Mouse (Mus musculus): ENCODE data around the gene Cpsf4l. TPM values are rescaled to one million over a fixed set of nuclear protein-coding genes. Genes with fewer than 3 reads are reported as not detected.

Gene Cpsf4l
- 0.47 and 1.1 TPM in 2 replicates for polyA plus RNA-seq (2016; fragmentation: Nextera tagmentation; extraction: Ambion mirVana)

- peaks cover 48% of the 10 kb centered on the region for H3K4me1 ChIP-seq (replicated peaks)
- no peaks in the 10 kb centered on the region for H3K9me3 ChIP-seq
- peak within 1 kb of the TSS; percentile 30 for H3K4me3 ChIP-seq
- H3K27me3 ChIP-seq (ENCODE audit: insufficient read depth, poor library complexity, severe bottlenecking), result peaks cover 50% of the 10 kb centered on the region
- no peak for DNase-seq (ENCODE audit: low spot score)
- H3K27ac ChIP-seq, result peak within 1 kb of the TSS; percentile 91
- WGBS, result 3% methylated on average over 11 of the region's 11 CpGs
- H3K36me3 ChIP-seq, result peaks cover 13% of the 10 kb centered on the region
Observed at GRCm38 (mm10) chr11:113709731-113710256, at the start of gene Cpsf4l. Gene Cpsf4l (minus strand): TSS chr11:113710017.

- H3K27me3 ChIP-seq (ENCODE audit: insufficient read depth, poor library complexity, severe bottlenecking), result peaks cover 10% of the 10 kb centered on the region; the same call in 1 of the 2 replicates
- H3K4me3 ChIP-seq, result no peak overlapping the region
- DNase-seq (ENCODE audit: low spot score), result no peak
- peaks cover 35% of the 10 kb centered on the region for H3K4me1 ChIP-seq (replicated peaks)
- no peaks in the 10 kb centered on the region for H3K36me3 ChIP-seq
- WGBS, result 93% methylated on average over 5 of the region's 5 CpGs
- no peaks in the 10 kb centered on the region for H3K9me3 ChIP-seq
- H3K27ac ChIP-seq, result no peak overlapping the region
Observed at GRCm38 (mm10) chr11:113758851-113759250, 49.0 kb upstream of the Cpsf4l start.

- peaks cover 12% of the 10 kb centered on the region; the same call in 1 of the 2 replicates for H3K27me3 ChIP-seq (ENCODE audit: insufficient read depth, poor library complexity, severe bottlenecking)
- no peak for DNase-seq (ENCODE audit: low spot score)
- peaks cover 33% of the 10 kb centered on the region for H3K4me1 ChIP-seq (replicated peaks)
- H3K27ac ChIP-seq, result no peak overlapping the region
- no peaks in the 10 kb centered on the region for H3K9me3 ChIP-seq
- no peak overlapping the region for H3K4me3 ChIP-seq
- H3K36me3 ChIP-seq, result no peaks in the 10 kb centered on the region
- WGBS, result 95% methylated on average over 12 of the region's 12 CpGs
Observed at GRCm38 (mm10) chr11:113756578-113756977, 46.8 kb upstream of the Cpsf4l start.

GRCm38 (mm10) chr11:113755878-113756277 is 46.1 kb upstream of the Cpsf4l start:
- no peak overlapping the region for H3K4me3 ChIP-seq
- DNase-seq (ENCODE audit: low spot score), result no peak
- WGBS, result 90% methylated on average over 14 of the region's 14 CpGs
- H3K36me3 ChIP-seq, result no peaks in the 10 kb centered on the region
- H3K27me3 ChIP-seq (ENCODE audit: insufficient read depth, poor library complexity, severe bottlenecking), result peaks cover 12% of the 10 kb centered on the region; the same call in 1 of the 2 replicates
- no peak overlapping the region for H3K27ac ChIP-seq
- H3K9me3 ChIP-seq, result no peaks in the 10 kb centered on the region
- H3K4me1 ChIP-seq (replicated peaks), result peaks cover 37% of the 10 kb centered on the region

GRCm38 (mm10) chr11:113754845-113755244 is 45.0 kb upstream of the Cpsf4l start:
- peaks cover 43% of the 10 kb centered on the region for H3K4me1 ChIP-seq (replicated peaks)
- H3K27ac ChIP-seq, result 0 out of 2 replicates have a peak overlapping the region, but pooled peaks have one; percentile 30
- no peak overlapping the region for H3K4me3 ChIP-seq
- no peak for DNase-seq (ENCODE audit: low spot score)
- no peaks in the 10 kb centered on the region for H3K9me3 ChIP-seq
- H3K36me3 ChIP-seq, result no peaks in the 10 kb centered on the region
- H3K27me3 ChIP-seq (ENCODE audit: insufficient read depth, poor library complexity, severe bottlenecking), result peaks cover 12% of the 10 kb centered on the region; the same call in 1 of the 2 replicates
- 33% methylated on average over 9 of the region's 9 CpGs for WGBS

GRCm38 (mm10) chr11:113752685-113753430 is 43.0 kb upstream of the Cpsf4l start:
- Histone ChIP-seq H3K9me3 (no peaks in the 10 kb centered on the region), H3K4me3 (peak overlapping the region; percentile 96), H3K27me3 (ENCODE audit: insufficient read depth, poor library complexity, severe bottlenecking) (peaks cover 12% of the 10 kb centered on the region; the same call in 1 of the 2 replicates), H3K27ac (peak overlapping the region; percentile 99; the same call in 1 of the 2 replicates), H3K36me3 (peaks cover 14% of the 10 kb centered on the region), H3K4me1 (replicated peaks) (peaks cover 63% of the 10 kb centered on the region)
- DNase-seq (ENCODE audit: low spot score), result no peak
- WGBS, result 94% methylated on average over 10 of the region's 10 CpGs

- H3K4me3 ChIP-seq, result peak overlapping the region; percentile 96
- DNase-seq (ENCODE audit: low spot score), result no peak
- H3K27me3 ChIP-seq (ENCODE audit: insufficient read depth, poor library complexity, severe bottlenecking), result peaks cover 12% of the 10 kb centered on the region; the same call in 1 of the 2 replicates
- H3K27ac ChIP-seq, result peak overlapping the region; percentile 99
- H3K9me3 ChIP-seq, result no peaks in the 10 kb centered on the region
- H3K36me3 ChIP-seq, result peaks cover 21% of the 10 kb centered on the region
- H3K4me1 ChIP-seq (replicated peaks), result peaks cover 69% of the 10 kb centered on the region
- 32% methylated on average over 15 of the region's 15 CpGs for WGBS
Observed at GRCm38 (mm10) chr11:113752158-113752661, 42.4 kb upstream of the Cpsf4l start.

GRCm38 (mm10) chr11:113751484-113752084 is 41.8 kb upstream of the Cpsf4l start, which contains the start of gene Cdc42ep4:
Gene Cdc42ep4 (minus strand): TSS chr11:113751881.
- Histone ChIP-seq H3K27me3 (ENCODE audit: insufficient read depth, poor library complexity, severe bottlenecking) (peaks cover 12% of the 10 kb centered on the region; the same call in 1 of the 2 replicates), H3K4me3 (peak within 1 kb of the TSS; percentile 96), H3K4me1 (replicated peaks) (peaks cover 73% of the 10 kb centered on the region), H3K36me3 (peaks cover 25% of the 10 kb centered on the region), H3K9me3 (no peaks in the 10 kb centered on the region), H3K27ac (peak within 1 kb of the TSS; percentile 99)
- under 1% methylated on average over 44 of the region's 44 CpGs for WGBS
- peak; percentile 95 for DNase-seq (ENCODE audit: low spot score)

- Histone ChIP-seq H3K27ac (peak overlapping the region; percentile 99), H3K4me1 (replicated peaks) (peaks cover 77% of the 10 kb centered on the region), H3K36me3 (peaks cover 33% of the 10 kb centered on the region), H3K9me3 (no peaks in the 10 kb centered on the region), H3K4me3 (peak overlapping the region; percentile 96), H3K27me3 (ENCODE audit: insufficient read depth, poor library complexity, severe bottlenecking) (peaks cover 12% of the 10 kb centered on the region; the same call in 1 of the 2 replicates)
- under 1% methylated on average over 67 of the region's 67 CpGs for WGBS
- DNase-seq (ENCODE audit: low spot score), result peak; percentile 83
Observed at GRCm38 (mm10) chr11:113750571-113751483, 41.0 kb upstream of the Cpsf4l start.

GRCm38 (mm10) chr11:113749749-113750351 is 40.0 kb upstream of the Cpsf4l start:
- H3K4me1 ChIP-seq (replicated peaks), result peaks cover 76% of the 10 kb centered on the region
- H3K36me3 ChIP-seq, result peaks cover 42% of the 10 kb centered on the region
- H3K27me3 ChIP-seq (ENCODE audit: insufficient read depth, poor library complexity, severe bottlenecking), result peaks cover 5% of the 10 kb centered on the region; the same call in 1 of the 2 replicates
- peak; percentile 78 for DNase-seq (ENCODE audit: low spot score)
- H3K27ac ChIP-seq, result peak overlapping the region; percentile 99
- 1% methylated on average over 9 of the region's 9 CpGs for WGBS
- H3K4me3 ChIP-seq, result peak overlapping the region; percentile 96
- no peaks in the 10 kb centered on the region for H3K9me3 ChIP-seq

- peak; percentile 64 for DNase-seq (ENCODE audit: low spot score)
- WGBS, result 10% methylated on average over 21 of the region's 21 CpGs
- Histone ChIP-seq H3K36me3 (peaks cover 51% of the 10 kb centered on the region), H3K27me3 (ENCODE audit: insufficient read depth, poor library complexity, severe bottlenecking) (peaks cover 3% of the 10 kb centered on the region; the same call in 1 of the 2 replicates), H3K4me1 (replicated peaks) (peaks cover 67% of the 10 kb centered on the region), H3K9me3 (no peaks in the 10 kb centered on the region), H3K4me3 (peak overlapping the region; percentile 96), H3K27ac (peak overlapping the region; percentile 99)
Observed at GRCm38 (mm10) chr11:113748797-113749521, 39.1 kb upstream of the Cpsf4l start.

Measured in hindbrain, embryonic 10.5 days (tissue).